Mouse (Mus musculus): Measurements from ENCODE around the gene Spock1.

DNA sequence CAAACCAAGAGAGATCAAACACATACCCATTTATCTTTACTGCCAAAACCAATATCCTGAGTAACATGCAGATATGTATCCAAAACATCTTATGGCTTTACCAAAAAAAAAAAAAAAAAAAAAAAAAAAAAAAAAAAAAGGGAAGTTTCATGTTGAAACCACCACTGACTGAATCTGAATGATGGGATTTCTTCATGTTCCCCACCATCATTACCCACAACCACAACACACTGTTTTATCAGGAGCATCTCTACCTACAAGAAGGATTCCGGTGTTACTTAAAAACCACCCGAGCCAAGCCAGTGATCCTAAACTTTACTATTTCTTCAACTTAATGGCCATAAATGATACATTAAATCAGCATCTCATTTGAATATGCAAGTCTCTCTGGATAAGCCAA is 109.5 kb downstream of the Spock1 start:
- TF ChIP-seq MYC (IDR thresholded peaks at IDR 0.05; ENCODE audit: low read depth, low read length) (no peak), USF2 (conservative IDR thresholded peaks at IDR 0.05; ENCODE audit: low read depth, low read length) (no peak), ZNF384 (IDR thresholded peaks at IDR 0.05; ENCODE audit: low read depth, low read length) (no peak), JUND (conservative IDR thresholded peaks at IDR 0.05; ENCODE audit: low read depth, low read length) (no peak), CTCF (conservative IDR thresholded peaks at IDR 0.05 in 1 of 2, IDR thresholded peaks at IDR 0.05 in 1 of 2; ENCODE audit: low read depth in 2 of 2, low read length in 2 of 2) (no peak), RCOR1 (conservative IDR thresholded peaks at IDR 0.05; ENCODE audit: low read depth, low read length) (no peak), KAT2A (IDR thresholded peaks at IDR 0.05; ENCODE audit: insufficient replicate concordance, low read length) (no peak), TCF12 (IDR thresholded peaks at IDR 0.05; ENCODE audit: low read depth, low read length) (no peak), USF1 (IDR thresholded peaks at IDR 0.05; ENCODE audit: low read depth, low read length) (no peak), MAZ (IDR thresholded peaks at IDR 0.05; ENCODE audit: low read depth, low read length) (no peak), RAD21 (IDR thresholded peaks at IDR 0.05; ENCODE audit: low read depth, low read length) (no peak), EP300 (IDR thresholded peaks at IDR 0.05; ENCODE audit: low read length) (no peak), E2F4 (IDR thresholded peaks at IDR 0.05; ENCODE audit: insufficient replicate concordance, low read depth, low read length) (no peak), SIN3A (IDR thresholded peaks at IDR 0.05; ENCODE audit: low read length) (no peak)
